Mouse (Mus musculus) B cell, adult (primary cell): ENCODE data around the gene Uxt. TPM values are rescaled to one million over a fixed set of nuclear protein-coding genes. Genes with fewer than 3 reads are reported as not detected.

ENCODE experiments used
- total RNA-seq: library from RNA; stranded (reverse); gene quantifications from 4 replicates; pipeline ENCODE4 v1.2.4, GENCODE M21; 2023; ENCODE audit not compliant: inconsistent age

Gene Uxt
- total RNA-seq: 27.0 to 41.9 TPM (median 35.6 TPM) in 4 replicates

GRCm38 (mm10) chrX:20961477-20962378 lies at the start of gene Uxt:
TSS of gene Uxt (minus strand) at chrX:20962017.

GRCm38 (mm10) chrX:20950191-20950880 lies 11.5 kb downstream of the Uxt start, which contains the start of gene Elk1:
TSS of gene Elk1 (minus strand) at chrX:20950608.

GRCm38 (mm10) chrX:20931364-20931763 lies 30.5 kb downstream of the Uxt start, which contains the start of gene Cfp:
TSS of gene Cfp (minus strand) at chrX:20931555.

GRCm38 (mm10) chrX:20920844-20921364 lies 40.9 kb downstream of the Uxt start, which contains the start of gene Syn1:
TSS of gene Syn1 (minus strand) at chrX:20921004.

Other genes with a start within 250 kb of the Uxt start
- 148 to 185 TPM (median 168 TPM) in 4 replicates for gene Araf, start 164.2 kb downstream of the Uxt start, total RNA-seq
- gene Timp1, start 91.9 kb downstream of the Uxt start, total RNA-seq: not detected in 4 replicates
- 0.15 to 0.26 TPM (median 0.21 TPM) in 3 of 4 replicates, not detected in the other for gene Syn1, start 41.0 kb downstream of the Uxt start, total RNA-seq
- 31.5 to 47.2 TPM (median 36.0 TPM) in 4 replicates for gene Cfp, start 30.5 kb downstream of the Uxt start, total RNA-seq
- 20.3 to 21.2 TPM (median 21.1 TPM) in 4 replicates for gene Elk1, start 11.4 kb downstream of the Uxt start, total RNA-seq
- gene Zfp182, start 100.3 kb upstream of the Uxt start, total RNA-seq: 16.4 to 19.4 TPM (median 17.3 TPM) in 4 replicates
- not detected in 4 replicates for gene Spaca5, start 106.4 kb upstream of the Uxt start, total RNA-seq
- gene Zfp300, start 127.5 kb upstream of the Uxt start, total RNA-seq: 0.32 to 0.78 TPM (median 0.48 TPM) in 4 replicates
- not detected in 4 replicates for gene Ssxa1, start 153.8 kb upstream of the Uxt start, total RNA-seq
- gene Gm21876, start 213.6 kb upstream of the Uxt start, total RNA-seq: not detected in 4 replicates